Mouse (Mus musculus) large intestine, adult 2 months (tissue): ENCODE data around the gene Mau2. TPM values are rescaled to one million over a fixed set of nuclear protein-coding genes. Genes with fewer than 3 reads are reported as not detected.
A peak's percentile ranks its signal among the peaks of the same experiment; 100 is the strongest.

Source experiments
- DNase-seq: peaks from one replicate; pipeline ENCODE4 v3.0.0-alpha.2; 2012; ENCODE audit warnings: low read depth, low spot score
- WGBS: fragments of 180-500 bp; shearing (Covaris S2); methylation state at CpG from one replicate; pipeline ENCODE4 v1.1.7; 2018; 5-methylcytosine and 5-hydroxymethylcytosine counted together
- polyA plus RNA-seq: library from polyadenylated mRNA; depleted of rRNA; stranded (reverse); fragments of >200 nt; gene quantifications from 2 replicates; pipeline ENCODE4 v1.2.3, GENCODE M21; 2012; rRNA removed

Mau2 gene
- polyA plus RNA-seq, 1 experiment, result 52.0 TPM

- 70% methylated on average over 2 of the region's 2 CpGs for WGBS
- no peak for DNase-seq
These were observed 57.5 kb downstream of the Mau2 start for GRCm38 (mm10) chr8:69984876-69985553.

- 53% methylated on average over 4 of the region's 4 CpGs for WGBS
- DNase-seq, result no peak
These were observed 64.1 kb downstream of the Mau2 start for GRCm38 (mm10) chr8:69978456-69978855.

GRCm38 (mm10) chr8:69974806-69975205 is 67.7 kb downstream of the Mau2 start:
- no peak for DNase-seq
- WGBS, result 22% methylated on average over 5 of the region's 5 CpGs

GRCm38 (mm10) chr8:69974194-69974614 is 68.3 kb downstream of the Mau2 start:
- peak; percentile 86 for DNase-seq
- under 1% methylated on average over 49 of the region's 50 CpGs for WGBS

- DNase-seq, result no peak
These were observed 68.9 kb downstream of the Mau2 start for GRCm38 (mm10) chr8:69973442-69974161.

GRCm38 (mm10) chr8:69973063-69973441 is 69.5 kb downstream of the Mau2 start:
- DNase-seq, result no peak
- WGBS, result 11% methylated on average over 7 of the region's 7 CpGs

More at GRCm38 (mm10) chr8:69973442-69974161, 68.9 kb downstream of the Mau2 start:
- under 1% methylated on average over 68 of the region's 68 CpGs for WGBS

GRCm38 (mm10) chr8:69970880-69971279 is 71.7 kb downstream of the Mau2 start:
- no peak for DNase-seq
- WGBS, result 42% methylated on average over 2 of the region's 2 CpGs

- WGBS, result 71% methylated on average over 4 of the region's 4 CpGs
- DNase-seq, result no peak
These were observed 75.1 kb downstream of the Mau2 start for GRCm38 (mm10) chr8:69967291-69967933.

Other genes with a start within 250 kb of the Mau2 start
- 31.3 and 46.0 TPM in 2 replicates for gene Gmip, start 234.1 kb downstream of the Mau2 start, polyA plus RNA-seq
- gene Lpar2, start 220.3 kb downstream of the Mau2 start, polyA plus RNA-seq, result 1.1 and 2.0 TPM in 2 replicates
- 3.3 and 6.5 TPM in 2 replicates for gene Pbx4, start 210.2 kb downstream of the Mau2 start, polyA plus RNA-seq
- 0.03 and 0.07 TPM in 2 replicates for gene Cilp2, start 155.0 kb downstream of the Mau2 start, polyA plus RNA-seq
- 0.64 and 0.66 TPM in 2 replicates for gene Tssk6, start 140.6 kb downstream of the Mau2 start, polyA plus RNA-seq
- gene Ndufa13, start 140.2 kb downstream of the Mau2 start, polyA plus RNA-seq, result 111 and 119 TPM in 2 replicates
- 1.1 and 1.8 TPM in 2 replicates for gene Yjefn3, start 140.0 kb downstream of the Mau2 start, polyA plus RNA-seq
- gene Gatad2a, start 46.4 kb downstream of the Mau2 start, polyA plus RNA-seq, result 45.2 and 73.1 TPM in 2 replicates
- gene Sugp1, start 79 bp upstream of the Mau2 start, polyA plus RNA-seq, result 10.8 and 11.1 TPM in 2 replicates
- 458 and 745 TPM in 2 replicates for gene Tm6sf2, start 30.2 kb upstream of the Mau2 start, polyA plus RNA-seq
- gene Hapln4, start 40.7 kb upstream of the Mau2 start, polyA plus RNA-seq, result 0.42 and 0.70 TPM in 2 replicates
- 0.06 and 0.10 TPM in 2 replicates for gene Ncan, start 78.1 kb upstream of the Mau2 start, polyA plus RNA-seq
- 23.2 and 25.3 TPM in 2 replicates for gene Nr2c2ap, start 88.6 kb upstream of the Mau2 start, polyA plus RNA-seq
- 22.5 and 32.6 TPM in 2 replicates for gene Rfxank, start 96.4 kb upstream of the Mau2 start, polyA plus RNA-seq
- 69.2 and 73.2 TPM in 2 replicates for gene Borcs8, start 96.8 kb upstream of the Mau2 start, polyA plus RNA-seq
- 3.0 and 4.9 TPM in 2 replicates for gene Mef2b, start 97.0 kb upstream of the Mau2 start, polyA plus RNA-seq
- gene Tmem161a, start 129.6 kb upstream of the Mau2 start, polyA plus RNA-seq, result 52.9 and 69.2 TPM in 2 replicates
- 15.5 and 23.1 TPM in 2 replicates for gene Slc25a42, start 169.6 kb upstream of the Mau2 start, polyA plus RNA-seq
- gene Sugp2, start 191.5 kb upstream of the Mau2 start, polyA plus RNA-seq, result 20.2 and 28.8 TPM in 2 replicates
- 13.6 and 15.2 TPM in 2 replicates for gene Armc6, start 191.7 kb upstream of the Mau2 start, polyA plus RNA-seq
- 5.8 and 6.7 TPM in 2 replicates for gene Homer3, start 240.1 kb upstream of the Mau2 start, polyA plus RNA-seq